Mouse (Mus musculus) forebrain, embryonic 13.5 days (tissue): ENCODE measurements around the gene Gnptg. TPM values are rescaled to one million over a fixed set of nuclear protein-coding genes. Genes with fewer than 3 reads are reported as not detected.
"Not testable (repeated sequence)": the region's sequence is repeated elsewhere in the genome, so short reads cannot be mapped to it uniquely, and the experiment has no call there.

ENCODE experiments used
- ATAC-seq: fragments of 200-750 bp; cut with Nextera tagmentation; 2 replicates; pipeline ENCODE4 v1.8.0; 2017
- H3K27ac ChIP-seq: fragments of 300-500 bp; sonication (generic); 2 replicates; pipeline ENCODE4 v1.5.1; 2015; ENCODE audit warnings: inconsistent platforms, mild to moderate bottlenecking, moderate library complexity
- H3K27me3 ChIP-seq: fragments of 300-500 bp; sonication (generic); 2 replicates; pipeline ENCODE4 v1.6.1; 2015; ENCODE audit warnings: mild to moderate bottlenecking, inconsistent platforms
- H3K36me3 ChIP-seq: fragments of 300-500 bp; sonication (generic); 2 replicates; pipeline ENCODE4 v1.6.1; 2015; ENCODE audit warnings: mild to moderate bottlenecking, inconsistent platforms; ENCODE audit not compliant: poor library complexity, severe bottlenecking
- H3K4me1 ChIP-seq: fragments of 300-500 bp; sonication (generic); 2 replicates; pipeline ENCODE4 v1.6.1; 2015; ENCODE audit warnings: inconsistent platforms
- H3K4me2 ChIP-seq: fragments of 300-500 bp; sonication (generic); 2 replicates; pipeline ENCODE4 v1.6.1; 2015; ENCODE audit warnings: inconsistent platforms, mild to moderate bottlenecking, moderate library complexity
- H3K4me3 ChIP-seq: fragments of 300-500 bp; sonication (generic); 2 replicates; pipeline ENCODE4 v1.5.1; 2015; ENCODE audit warnings: mild to moderate bottlenecking, inconsistent platforms
- H3K9ac ChIP-seq: fragments of 300-500 bp; sonication (generic); 2 replicates; pipeline ENCODE4 v1.6.1; 2015; ENCODE audit warnings: mild to moderate bottlenecking, inconsistent platforms
- H3K9me3 ChIP-seq: fragments of 300-500 bp; sonication (generic); replicated peaks from 2 replicates; pipeline ENCODE4 v1.6.1; 2016; ENCODE audit warnings: inconsistent platforms
- WGBS: fragments of 180-500 bp; shearing (Covaris S2); methylation state at CpG from one replicate; pipeline ENCODE4 v1.1.7; 2015; 5-methylcytosine and 5-hydroxymethylcytosine counted together
- polyA plus RNA-seq: library from polyadenylated mRNA; unstranded; fragments of >200 nt; fragmentation: Nextera tagmentation; extraction: Ambion mirVana; gene quantifications from 2 replicates; pipeline ENCODE4 v1.2.1, GENCODE M21; 2015

Gene Gnptg
- polyA plus RNA-seq, 1 experiment from 2014 or later = 71.9 TPM

GRCm38 (mm10) chr17:25231621-25232020 lies 8.3 kb downstream of the Gnptg start:
- WGBS = 95% methylated on average over 7 of the region's 11 CpGs
- H3K27ac ChIP-seq, H3K4me1 ChIP-seq, H3K9ac ChIP-seq, H3K9me3 ChIP-seq, H3K4me2 ChIP-seq, H3K4me3 ChIP-seq, H3K27me3 ChIP-seq: not testable (repeated sequence)
- peak; percentile 65; the same call in 1 of the 2 replicates for ATAC-seq
- peaks cover 45% of the 10 kb centered on the region for H3K36me3 ChIP-seq

- Histone ChIP-seq H3K27ac (no peak overlapping the region), H3K4me3 (no peak overlapping the region), H3K4me2 (no peak overlapping the region), H3K4me1 (no peaks in the 10 kb centered on the region), H3K9me3 (no peaks in the 10 kb centered on the region), H3K27me3 (no peaks in the 10 kb centered on the region), H3K36me3 (peaks cover 39% of the 10 kb centered on the region), H3K9ac (no peak overlapping the region)
- 92% methylated on average over 3 of the region's 3 CpGs for WGBS
- ATAC-seq = no peak
Observed at GRCm38 (mm10) chr17:25230700-25231099, 9.2 kb downstream of the Gnptg start.

DNA sequence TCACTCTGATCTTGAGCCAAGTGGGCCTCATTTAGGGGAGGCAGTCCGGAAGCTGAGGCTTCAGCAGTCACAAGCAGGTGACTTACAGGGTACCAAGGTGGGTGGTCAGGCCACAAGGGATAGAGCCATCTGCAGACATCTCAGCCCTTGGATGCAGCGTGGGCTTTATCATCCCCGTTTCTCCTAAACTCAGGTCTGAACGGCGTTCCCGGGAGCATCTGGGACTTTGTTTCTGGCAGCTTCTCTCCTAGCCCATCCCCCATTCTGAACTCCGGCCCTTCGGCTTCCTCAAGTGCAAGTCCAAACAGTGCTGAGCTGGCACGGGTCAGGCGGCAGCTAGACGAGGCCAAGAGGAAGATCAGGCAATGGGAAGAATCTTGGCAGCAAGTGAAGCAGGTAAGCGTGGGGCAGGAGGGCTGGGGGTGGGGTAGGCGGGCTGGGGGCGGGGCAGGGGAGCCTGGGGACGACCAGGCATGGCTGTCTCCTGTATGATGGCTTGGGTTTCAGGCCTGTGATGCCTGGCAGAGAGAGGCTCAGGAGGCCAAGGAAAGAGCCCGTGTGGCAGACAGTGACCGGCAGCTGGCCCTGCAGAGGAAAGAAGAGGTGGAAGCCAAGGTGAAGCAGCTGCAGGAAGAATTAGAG lies 9.8 kb downstream of the Gnptg start:
- 76% methylated on average over 17 of the region's 17 CpGs for WGBS
- H3K36me3 ChIP-seq = peaks cover 37% of the 10 kb centered on the region
- not testable (repeated sequence) for H3K27me3 ChIP-seq, H3K4me3 ChIP-seq, H3K9me3 ChIP-seq, H3K9ac ChIP-seq, H3K27ac ChIP-seq, H3K4me2 ChIP-seq, H3K4me1 ChIP-seq
- ATAC-seq = 0 out of 2 replicates have a peak, but pooled peaks have one; percentile 41

GRCm38 (mm10) chr17:25227991-25228390 lies 11.9 kb downstream of the Gnptg start:
- no peak overlapping the region for H3K27ac ChIP-seq
- H3K4me1 ChIP-seq = no peaks in the 10 kb centered on the region
- 94% methylated on average over 5 of the region's 5 CpGs for WGBS
- no peak overlapping the region for H3K4me3 ChIP-seq
- H3K9me3 ChIP-seq = no peaks in the 10 kb centered on the region
- no peak for ATAC-seq
- no peak overlapping the region for H3K4me2 ChIP-seq
- peaks cover 28% of the 10 kb centered on the region for H3K36me3 ChIP-seq
- no peaks in the 10 kb centered on the region for H3K27me3 ChIP-seq
- no peak overlapping the region for H3K9ac ChIP-seq

DNA sequence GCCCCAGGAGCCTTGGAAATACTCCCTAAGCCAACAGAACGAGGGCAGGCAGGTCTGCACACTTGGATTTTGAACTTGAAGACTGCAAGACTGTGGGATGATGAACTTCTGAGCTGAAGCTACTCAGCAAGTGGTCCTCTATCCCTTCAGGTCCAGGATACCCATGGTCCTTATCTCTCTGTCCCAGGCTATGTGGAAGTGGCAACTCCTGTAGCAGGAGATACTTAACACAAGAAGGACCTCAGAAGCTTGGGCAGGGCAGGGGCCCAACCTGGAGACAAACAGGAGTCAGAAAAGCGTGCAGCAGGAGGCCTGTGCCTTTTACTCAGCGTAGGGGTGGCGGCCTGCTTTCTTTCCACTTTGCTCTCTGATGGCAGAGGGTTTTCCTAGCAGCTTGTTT lies 14.3 kb downstream of the Gnptg start:
- no peak overlapping the region for H3K4me3 ChIP-seq
- WGBS = 92% methylated on average over 4 of the region's 4 CpGs
- no peak for ATAC-seq

GRCm38 (mm10) chr17:25224586-25225222 lies 15.2 kb downstream of the Gnptg start:
- Histone ChIP-seq H3K9ac (no peak overlapping the region), H3K36me3 (peaks cover 15% of the 10 kb centered on the region), H3K27me3 (no peaks in the 10 kb centered on the region), H3K27ac (no peak overlapping the region), H3K4me3 (no peak overlapping the region), H3K9me3 (no peaks in the 10 kb centered on the region), H3K4me2 (no peak overlapping the region), H3K4me1 (peaks cover 14% of the 10 kb centered on the region)
- no peak for ATAC-seq
- 89% methylated on average over 7 of the region's 7 CpGs for WGBS

More for the DNA sequence above, 14.3 kb downstream of the Gnptg start:
- Histone ChIP-seq H3K4me1 (peaks cover 14% of the 10 kb centered on the region), H3K36me3 (peaks cover 19% of the 10 kb centered on the region), H3K4me2 (no peak overlapping the region), H3K27ac (no peak overlapping the region), H3K9ac (no peak overlapping the region), H3K9me3 (no peaks in the 10 kb centered on the region), H3K27me3 (no peaks in the 10 kb centered on the region)

DNA sequence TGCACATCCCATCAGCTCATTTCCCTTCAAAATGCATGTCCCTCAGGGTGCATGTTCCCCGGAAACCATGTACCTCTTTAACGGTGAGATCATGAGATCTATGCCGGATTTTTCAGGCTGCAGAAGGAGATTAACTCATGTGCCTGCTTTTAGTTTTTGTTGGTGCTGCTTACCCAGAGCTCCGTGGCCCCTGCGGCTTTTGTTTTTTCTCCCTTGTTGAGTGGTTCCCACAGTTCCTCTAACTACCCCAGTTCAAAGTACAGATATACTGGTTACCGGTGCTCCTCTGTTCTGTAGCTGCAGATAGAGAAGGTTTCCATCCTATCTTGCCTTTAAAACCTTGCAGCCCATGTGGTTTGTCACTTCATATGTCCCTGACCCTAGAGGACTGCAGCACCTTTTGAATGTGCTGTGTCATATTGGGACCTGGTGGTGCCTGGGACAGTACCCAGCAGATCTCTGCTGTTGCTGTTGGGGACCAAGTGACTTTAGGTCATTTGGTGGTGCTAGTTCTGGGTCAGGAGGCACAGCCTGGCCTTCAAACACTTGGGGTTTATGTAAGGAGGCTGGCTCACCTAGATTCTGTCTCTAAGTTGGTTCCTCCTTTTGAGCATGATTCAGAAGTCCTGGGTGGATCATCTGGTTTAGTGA lies 16.8 kb downstream of the Gnptg start:
- peak overlapping the region; percentile 6; the same call in 1 of the 2 replicates for H3K4me3 ChIP-seq
- WGBS = 36% methylated on average over 6 of the region's 6 CpGs
- H3K36me3 ChIP-seq = peaks cover 15% of the 10 kb centered on the region
- ATAC-seq = no peak
- no peak overlapping the region for H3K27ac ChIP-seq
- 0 out of 2 replicates have a peak overlapping the region, but pooled peaks have one; percentile 1 for H3K9ac ChIP-seq
- no peaks in the 10 kb centered on the region for H3K9me3 ChIP-seq
- H3K4me2 ChIP-seq = peak overlapping the region; percentile 66
- H3K4me1 ChIP-seq = peaks cover 14% of the 10 kb centered on the region
- H3K27me3 ChIP-seq = no peaks in the 10 kb centered on the region

GRCm38 (mm10) chr17:25222504-25222940 lies 17.4 kb downstream of the Gnptg start:
- not testable (repeated sequence) for H3K27ac ChIP-seq, H3K27me3 ChIP-seq, H3K9me3 ChIP-seq
- Histone ChIP-seq H3K36me3 (peaks cover 16% of the 10 kb centered on the region), H3K9ac (peak overlapping the region; percentile 40; the same call in 1 of the 2 replicates), H3K4me3 (peak overlapping the region; percentile 6; the same call in 1 of the 2 replicates), H3K4me1 (peaks cover 14% of the 10 kb centered on the region), H3K4me2 (peak overlapping the region; percentile 66)
- WGBS = 14% methylated on average over 14 of the region's 28 CpGs
- peak; percentile 89 for ATAC-seq

DNA sequence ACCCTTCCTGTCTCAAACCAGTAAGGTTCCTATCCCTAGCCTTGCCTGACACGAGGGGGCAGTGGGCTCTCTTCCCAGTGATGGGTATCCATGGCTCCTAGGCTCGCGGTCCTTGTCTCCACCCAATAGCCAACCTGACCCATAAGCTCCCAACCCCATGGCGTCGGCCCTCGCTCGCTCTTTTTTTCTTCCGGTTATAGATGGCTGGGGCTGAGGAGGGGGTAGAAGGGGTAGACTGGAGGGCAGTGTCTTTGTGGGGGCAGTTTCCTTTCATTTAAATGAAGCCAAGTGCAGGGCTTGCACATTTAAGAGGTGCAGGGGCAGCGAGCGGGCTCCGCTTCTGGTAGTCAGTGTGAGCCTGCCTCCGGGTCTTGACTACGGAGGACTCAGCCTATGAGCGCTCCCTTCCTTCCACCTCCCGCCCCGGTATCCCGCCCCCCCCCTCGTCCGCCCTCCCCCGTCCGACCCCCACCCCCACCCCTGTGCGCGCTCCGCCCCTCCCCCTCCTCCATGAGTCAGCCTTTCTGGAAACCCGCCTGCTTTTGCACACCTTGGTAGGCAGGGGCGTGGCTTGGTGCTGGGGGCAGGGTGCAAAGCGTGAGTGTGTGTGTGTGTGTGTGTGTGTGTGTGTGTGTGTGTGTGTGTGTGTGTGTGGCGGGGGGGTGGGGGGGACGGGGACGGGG lies 18.0 kb downstream of the Gnptg start:
- Histone ChIP-seq H3K9ac (peak overlapping the region; percentile 66), H3K27ac (no peak overlapping the region), H3K27me3 (no peaks in the 10 kb centered on the region), H3K9me3 (no peaks in the 10 kb centered on the region), H3K4me3 (peak overlapping the region; percentile 39), H3K4me2 (peak overlapping the region; percentile 66), H3K4me1 (peaks cover 14% of the 10 kb centered on the region), H3K36me3 (peaks cover 21% of the 10 kb centered on the region)
- WGBS = 2% methylated on average over 20 of the region's 30 CpGs
- ATAC-seq = peak; percentile 80

DNA sequence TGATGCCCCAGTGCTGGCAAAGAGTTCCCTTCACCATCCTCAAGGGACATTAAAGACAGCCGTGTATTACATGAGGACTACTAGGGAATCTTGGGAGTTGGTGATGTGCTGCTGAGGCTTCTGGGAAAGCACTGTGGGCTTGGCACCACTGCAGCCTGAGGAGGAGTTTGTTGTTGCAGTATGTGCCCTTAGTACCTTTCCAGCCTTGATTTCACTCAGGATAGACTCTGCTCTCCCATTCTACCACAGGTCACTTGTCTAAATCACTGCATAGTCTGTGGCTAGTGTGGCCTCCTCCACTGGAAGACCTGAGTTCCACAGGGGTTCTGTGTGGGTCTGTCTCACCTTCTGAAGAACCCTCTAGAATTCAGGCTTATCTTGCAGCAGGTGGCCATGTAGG lies 19.2 kb downstream of the Gnptg start:
- no peaks in the 10 kb centered on the region for H3K9me3 ChIP-seq
- peaks cover 14% of the 10 kb centered on the region for H3K4me1 ChIP-seq
- no peak overlapping the region for H3K4me3 ChIP-seq
- H3K9ac ChIP-seq = no peak overlapping the region
- H3K27me3 ChIP-seq = no peaks in the 10 kb centered on the region
- no peak overlapping the region for H3K27ac ChIP-seq
- H3K36me3 ChIP-seq = peaks cover 27% of the 10 kb centered on the region
- H3K4me2 ChIP-seq = no peak overlapping the region
- no peak for ATAC-seq
- 74% methylated on average over 1 of the region's 1 CpGs for WGBS

DNA sequence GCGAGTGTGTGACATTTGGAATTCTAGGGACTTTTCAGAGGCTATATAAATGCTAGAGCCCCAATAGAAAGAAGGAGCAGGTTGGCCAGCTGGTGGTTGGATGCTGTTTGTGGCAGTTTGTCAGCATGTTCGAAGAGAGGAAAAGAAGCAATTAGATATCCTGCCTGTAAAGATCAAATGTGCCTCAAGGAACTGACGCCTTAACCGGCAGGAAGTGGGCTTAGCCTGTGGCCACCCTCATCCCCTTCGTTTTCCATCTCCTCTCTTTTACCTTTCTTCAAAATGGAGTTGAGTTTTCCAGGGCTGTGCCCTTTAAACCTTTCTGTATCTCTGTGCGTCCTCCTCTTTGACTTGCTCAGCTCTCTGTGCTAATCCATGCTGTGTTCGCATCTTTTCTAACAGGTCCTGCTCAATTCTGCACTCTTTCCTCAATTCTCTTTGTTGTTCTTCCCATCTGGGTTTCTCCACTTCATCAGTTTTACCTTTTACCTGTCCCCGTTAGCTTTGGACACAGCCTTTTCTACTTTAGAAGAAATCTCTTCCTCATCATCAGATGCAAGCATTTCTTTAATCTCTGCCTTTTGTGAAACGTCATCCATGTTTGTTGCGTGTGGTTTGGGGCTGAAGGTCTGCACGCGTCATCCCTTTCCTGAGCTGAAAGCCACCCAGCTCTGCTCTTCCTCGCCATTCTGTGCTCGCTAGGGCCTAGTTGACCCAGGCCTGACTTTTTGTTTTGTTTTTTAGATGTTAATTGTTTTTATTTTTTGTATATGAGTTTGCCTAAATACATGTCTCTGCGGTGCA lies 20.2 kb downstream of the Gnptg start:
- peaks cover 33% of the 10 kb centered on the region for H3K36me3 ChIP-seq
- WGBS = 95% methylated on average over 15 of the region's 15 CpGs
- H3K9ac ChIP-seq = no peak overlapping the region
- H3K27ac ChIP-seq = no peak overlapping the region
- no peaks in the 10 kb centered on the region for H3K9me3 ChIP-seq
- peaks cover 14% of the 10 kb centered on the region for H3K4me1 ChIP-seq
- no peak overlapping the region for H3K4me2 ChIP-seq
- no peak for ATAC-seq
- H3K4me3 ChIP-seq = no peak overlapping the region
- no peaks in the 10 kb centered on the region for H3K27me3 ChIP-seq
